Mouse (Mus musculus) midbrain, postnatal 0 days (tissue): ENCODE data around the gene Cftr. TPM values are rescaled to one million over a fixed set of nuclear protein-coding genes. Genes with fewer than 3 reads are reported as not detected.

ENCODE experiments used
- ATAC-seq: fragments of 200-750 bp; cut with Nextera tagmentation; 2 replicates; pipeline ENCODE4 v1.8.0; 2017; ENCODE audit warnings: moderate number of reproducible peaks, mild to moderate bottlenecking, moderate TSS enrichment, moderate library complexity; ENCODE audit not compliant: low FRiP score
- DNase-seq: peaks from one replicate; pipeline ENCODE4 v3.0.0-alpha.2; 2015; ENCODE audit warnings: low spot score
- H3K27ac ChIP-seq: fragments of 300-500 bp; sonication (generic); 2 replicates; pipeline ENCODE4 v1.5.1; 2014; ENCODE audit warnings: low read depth, mild to moderate bottlenecking, low read length, mixed read lengths
- H3K27me3 ChIP-seq: fragments of 300-500 bp; sonication (generic); 2 replicates; pipeline ENCODE4 v1.6.1; 2014; ENCODE audit warnings: low read length, control low read depth, mixed read lengths; ENCODE audit not compliant: insufficient read depth
- H3K36me3 ChIP-seq: fragments of 300-500 bp; sonication (generic); 2 replicates; pipeline ENCODE4 v1.6.1; 2014; ENCODE audit warnings: low read length, control low read depth, mixed read lengths; ENCODE audit not compliant: insufficient read depth
- H3K4me1 ChIP-seq: fragments of 300-500 bp; sonication (generic); 2 replicates; pipeline ENCODE4 v1.6.1; 2014; ENCODE audit warnings: mild to moderate bottlenecking, control low read depth, antibody characterized with exemption, low read length, mixed read lengths; ENCODE audit not compliant: insufficient read depth
- H3K4me2 ChIP-seq: fragments of 300-500 bp; sonication (generic); 2 replicates; pipeline ENCODE4 v1.6.1; 2014; ENCODE audit warnings: low read depth, mild to moderate bottlenecking, low read length, mixed read lengths; ENCODE audit not compliant: poor library complexity, severe bottlenecking
- H3K4me3 ChIP-seq: fragments of 300-500 bp; sonication (generic); 2 replicates; pipeline ENCODE4 v1.5.1; 2014; ENCODE audit warnings: low read depth, mild to moderate bottlenecking, low read length, moderate library complexity
- H3K9ac ChIP-seq: fragments of 300-500 bp; sonication (generic); replicated peaks from 2 replicates; pipeline ENCODE4 v1.6.1; 2014; ENCODE audit warnings: mild to moderate bottlenecking, low read length, moderate library complexity, mixed read lengths; ENCODE audit not compliant: poor library complexity, severe bottlenecking
- H3K9me3 ChIP-seq: fragments of 300-500 bp; sonication (generic); 2 replicates; pipeline ENCODE4 v1.6.1; 2016; ENCODE audit warnings: low read length, control low read depth
- CTCF ChIP-seq: IDR thresholded peaks from 2 replicates; pipeline ENCODE4 v1.5.1; 2016; ENCODE audit warnings: antibody characterized with exemption, mild to moderate bottlenecking
- WGBS: fragments of 180-500 bp; shearing (Covaris S2); extraction: QIAGEN DNeasy Blood & Tissue Kit; methylation state at CpG from one replicate; pipeline ENCODE4 v1.1.7; 2014; 5-methylcytosine and 5-hydroxymethylcytosine counted together
- polyA plus RNA-seq: library from polyadenylated mRNA; unstranded; fragments of >200 nt; fragmentation: Nextera tagmentation; extraction: Ambion mirVana; gene quantifications from 2 replicates; pipeline ENCODE4 v1.2.1, GENCODE M21; 2015
- total RNA-seq: library from RNA; depleted of rRNA; stranded (reverse); fragments of >200 nt; gene quantifications from 2 replicates; pipeline ENCODE4 v1.2.3, GENCODE M21; 2014

Cftr gene
- total and polyA plus RNA-seq, 2 experiments from 2014 or later, result 0.58 to 1.6 TPM

GRCm38 (mm10) chr6:18300781-18301180 lies 130.3 kb downstream of the Cftr start:
- ATAC-seq (no peak), DNase-seq (no peak)
- Histone ChIP-seq H3K27me3 (no peaks in the 10 kb centered on the region), H3K27ac (no peak overlapping the region), H3K36me3 (no peaks in the 10 kb centered on the region), H3K4me1 (no peaks in the 10 kb centered on the region), H3K4me3 (no peak overlapping the region), H3K9ac (no peak overlapping the region), H3K9me3 (no peaks in the 10 kb centered on the region), H3K4me2 (no peak overlapping the region)
- WGBS, result 83% methylated on average over 2 of the region's 2 CpGs
- no peak for TF ChIP-seq CTCF

GRCm38 (mm10) chr6:18302105-18302504 lies 131.6 kb downstream of the Cftr start:
- no peaks in the 10 kb centered on the region for H3K36me3 ChIP-seq
- no peaks in the 10 kb centered on the region for H3K4me1 ChIP-seq
- no peaks in the 10 kb centered on the region for H3K27me3 ChIP-seq
- no peak overlapping the region for H3K9ac ChIP-seq
- H3K4me3 ChIP-seq, result no peak overlapping the region
- no peak overlapping the region for H3K4me2 ChIP-seq
- TF ChIP-seq CTCF, result no peak
- ATAC-seq (no peak), DNase-seq (no peak)
- 65% methylated on average over 5 of the region's 5 CpGs for WGBS
- H3K27ac ChIP-seq, result no peak overlapping the region
- H3K9me3 ChIP-seq, result no peaks in the 10 kb centered on the region

GRCm38 (mm10) chr6:18303228-18303627 lies 132.7 kb downstream of the Cftr start:
- WGBS, result 71% methylated on average over 3 of the region's 3 CpGs
- no peak overlapping the region for H3K27ac ChIP-seq
- no peaks in the 10 kb centered on the region for H3K4me1 ChIP-seq
- no peaks in the 10 kb centered on the region for H3K9me3 ChIP-seq
- H3K4me3 ChIP-seq, result no peak overlapping the region
- no peak overlapping the region for H3K9ac ChIP-seq
- DNase-seq, result no peak
- no peaks in the 10 kb centered on the region for H3K36me3 ChIP-seq
- no peak overlapping the region for H3K4me2 ChIP-seq
- no peaks in the 10 kb centered on the region for H3K27me3 ChIP-seq
- TF ChIP-seq CTCF, result no peak
- no peak for ATAC-seq

- H3K4me2 ChIP-seq, result no peak overlapping the region
- ATAC-seq, result no peak
- no peaks in the 10 kb centered on the region for H3K27me3 ChIP-seq
- no peaks in the 10 kb centered on the region for H3K9me3 ChIP-seq
- no peaks in the 10 kb centered on the region for H3K36me3 ChIP-seq
- no peak overlapping the region for H3K27ac ChIP-seq
- 92% methylated on average over 4 of the region's 4 CpGs for WGBS
- DNase-seq, result no peak
- no peak overlapping the region for H3K4me3 ChIP-seq
- no peak overlapping the region for H3K9ac ChIP-seq
- no peak for TF ChIP-seq CTCF
- no peaks in the 10 kb centered on the region for H3K4me1 ChIP-seq
These were observed 134.6 kb downstream of the Cftr start for GRCm38 (mm10) chr6:18305130-18305529.

GRCm38 (mm10) chr6:18310983-18311382 lies 140.5 kb downstream of the Cftr start:
- H3K4me2 ChIP-seq, result no peak overlapping the region
- DNase-seq (no peak), ATAC-seq (no peak)
- H3K4me3 ChIP-seq, result no peak overlapping the region
- H3K36me3 ChIP-seq, result no peaks in the 10 kb centered on the region
- H3K9ac ChIP-seq, result no peak overlapping the region
- no peak for TF ChIP-seq CTCF
- H3K4me1 ChIP-seq, result no peaks in the 10 kb centered on the region
- H3K9me3 ChIP-seq, result no peaks in the 10 kb centered on the region
- 15% methylated on average over 2 of the region's 2 CpGs for whole genome bisulfite sequencing
- H3K27me3 ChIP-seq, result no peaks in the 10 kb centered on the region
- no peak overlapping the region for H3K27ac ChIP-seq

GRCm38 (mm10) chr6:18314365-18314943 lies 144.0 kb downstream of the Cftr start:
- Histone ChIP-seq H3K9me3 (no peaks in the 10 kb centered on the region), H3K4me1 (no peaks in the 10 kb centered on the region), H3K27me3 (no peaks in the 10 kb centered on the region), H3K27ac (no peak overlapping the region), H3K4me2 (no peak overlapping the region), H3K9ac (no peak overlapping the region), H3K4me3 (no peak overlapping the region), H3K36me3 (no peaks in the 10 kb centered on the region)
- DNase-seq (no peak), ATAC-seq (no peak)
- 78% methylated on average over 3 of the region's 3 CpGs for WGBS
- no peak for TF ChIP-seq CTCF
